Mouse (Mus musculus): ENCODE data around the gene Zfp120. TPM values are rescaled to one million over a fixed set of nuclear protein-coding genes. Genes with fewer than 3 reads are reported as not detected.

Zfp120 gene
- total RNA-seq (2023) = 1 to 10 TPM; 6.5 to 6.9 TPM

GRCm38 (mm10) chr2:150136435-150136897, at the start of gene Zfp120:
Gene Zfp120 (minus strand): TSS chr2:150136708.

GRCm38 (mm10) chr2:150181570-150181999, 45.1 kb upstream of the Zfp120 start, which contains the start of gene Gm14139:
Gene Gm14139 (plus strand): TSS chr2:150181755.

GRCm38 (mm10) chr2:150179579-150179978, 43.1 kb upstream of the Zfp120 start, which contains the start of gene Gm10770:
Gene Gm10770 (minus strand): TSS chr2:150179679.

Other genes with a start within 250 kb of the Zfp120 start
- gene Gm10770, start 43.0 kb upstream of the Zfp120 start, total RNA-seq (2023) = not detected
- not detected for gene Gm14139, start 45.0 kb upstream of the Zfp120 start, total RNA-seq (2023)
- gene Zfp937, start 81.4 kb upstream of the Zfp120 start, total RNA-seq (2023) = under 1 TPM; 0.64 to 0.77 TPM
- 1 to 10 TPM; 2.4 to 4.5 TPM for gene Gm21994, start 118.9 kb upstream of the Zfp120 start, total RNA-seq (2023)
- gene Gm14124, start 120.8 kb upstream of the Zfp120 start, total RNA-seq (2023) = not detected
- gene Gm10130, start 187.0 kb upstream of the Zfp120 start, total RNA-seq (2023) = not detected
- 1 to 10 TPM in 1 of 2 experiments, under 1 TPM in 1; 0.56 to 2.2 TPM for gene 3300002I08Rik, start 226.1 kb upstream of the Zfp120 start, total RNA-seq (2023)